30 mouse cellular contexts compared by ENCODE assay signal in the genomic region with DNA sequence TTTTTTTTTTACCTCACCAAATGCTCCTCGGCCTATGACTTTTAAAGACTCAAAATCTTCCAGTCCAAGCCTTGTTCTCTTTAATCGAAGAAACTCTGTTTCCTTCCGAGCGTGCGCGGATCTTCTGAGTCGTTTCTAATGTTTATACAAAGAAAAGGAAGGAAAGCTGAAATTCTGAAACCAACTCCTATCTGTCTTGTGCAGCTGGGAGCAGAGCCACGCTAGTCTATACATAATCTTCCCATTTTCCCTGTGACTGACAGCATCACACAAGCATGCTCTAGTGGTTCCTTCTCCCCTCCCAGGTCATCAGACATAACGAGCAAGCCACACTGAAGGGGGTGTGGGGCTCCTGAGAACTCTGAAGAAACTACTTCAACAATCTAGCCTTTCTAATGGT. TPM values are rescaled to one million over a fixed set of nuclear protein-coding genes. Genes with fewer than 3 reads are reported as not detected.
DNase-seq lines count a peak whose midpoint lies in the region; ATAC-seq and TF ChIP-seq lines count a peak whose summit lies in the region.
"Had no signal": no experiment of that assay in that cellular context is flagged by ENCODE, and none has a peak within 500 bp of the region (broad histone marks: within the 10 kb centered on the region; RNA-seq: fewer than 3 reads in every experiment).

No protein-coding gene starts in this region.

- no peak for DNase-seq in forebrain, embryonic 10.5 days (ENCODE audit: extremely low spot score, low spot score)
- DNase-seq in liver, embryonic 11.5 days (ENCODE audit: low spot score), result no peak
- no peak for DNase-seq in stomach, postnatal 0 days (ENCODE audit: low spot score)
- DNase-seq in layer of hippocampus, postnatal 25 days (ENCODE audit: extremely low spot score in 1 of 2, low spot score in 1 of 2), result no peak
- DNase-seq: adrenal gland, adult 8-10 months; cerebellum, adult 18-20 months; cerebellum, postnatal 25 days; embryo, embryonic 11 days; gastrocnemius, adult 2 months; heart, postnatal 14 days; kidney, adult 11 months; kidney, postnatal 4 days; lung, postnatal 10 days; midbrain, embryonic 14.5 days; thymus, postnatal 14 days had no signal

- 0 out of 2 replicates have a peak overlapping the region, but pooled peaks have one; percentile 61 for H3K27ac ChIP-seq in forebrain, embryonic 16.5 days (ENCODE audit: low read length)
- no peak overlapping the region for H3K27ac ChIP-seq in forebrain, embryonic 10.5 days
- H3K27ac ChIP-seq in liver, embryonic 15.5 days (replicated peaks), result 0 out of 2 replicates have a peak overlapping the region, but pooled peaks have one; percentile 25
- no peak overlapping the region for H3K27ac ChIP-seq in liver, embryonic 11.5 days (ENCODE audit: low read depth, low read length)
- H3K27ac ChIP-seq in stomach, embryonic 15.5 days, result peak overlapping the region; percentile 16; the same call in 1 of the 2 replicates
- no peak overlapping the region for H3K27ac ChIP-seq in stomach, postnatal 0 days (replicated peaks)
- H3K27ac ChIP-seq: embryonic facial prominence, embryonic 13.5 days; gastrocnemius, adult 2 months; hindbrain, embryonic 12.5 days; limb, embryonic 15.5 days had no signal

- no peak for TF ChIP-seq CTCF in stomach, postnatal 0 days (IDR thresholded peaks at IDR 0.05; ENCODE audit: low read depth)

- peaks cover 18% of the 10 kb centered on the region for H3K36me3 ChIP-seq in forebrain, embryonic 16.5 days (ENCODE audit: control insufficient read depth, insufficient read depth)
- H3K36me3 ChIP-seq in forebrain, embryonic 10.5 days (replicated peaks), result peaks cover 91% of the 10 kb centered on the region
- peaks cover 65% of the 10 kb centered on the region for H3K36me3 ChIP-seq in liver, embryonic 15.5 days (replicated peaks)
- peaks cover 16% of the 10 kb centered on the region for H3K36me3 ChIP-seq in liver, embryonic 11.5 days (ENCODE audit: control insufficient read depth, insufficient read depth, low read length)
- H3K36me3 ChIP-seq in stomach, embryonic 15.5 days, result peaks cover 31% of the 10 kb centered on the region
- H3K36me3 ChIP-seq in stomach, postnatal 0 days (ENCODE audit: control insufficient read depth, insufficient read depth, low read length), result peaks cover 14% of the 10 kb centered on the region; the same call in 1 of the 2 replicates

- WGBS in forebrain, embryonic 16.5 days, result 61% methylated on average over 9 of the region's 9 CpGs
- 87% methylated on average over 9 of the region's 9 CpGs for WGBS in forebrain, embryonic 10.5 days
- 69% methylated on average over 9 of the region's 9 CpGs for WGBS in liver, embryonic 15.5 days (ENCODE audit: insufficient replicate concordance)
- WGBS in liver, embryonic 11.5 days, result 74% methylated on average over 9 of the region's 9 CpGs
- WGBS in stomach, embryonic 15.5 days, result 58% methylated on average over 9 of the region's 9 CpGs
- WGBS in stomach, postnatal 0 days, result 54% methylated on average over 9 of the region's 9 CpGs

- no peak overlapping the region for H3K9ac ChIP-seq in forebrain, embryonic 16.5 days (replicated peaks; ENCODE audit: low read depth, low read length)
- H3K9ac ChIP-seq in liver, embryonic 15.5 days, result no peak overlapping the region
- H3K9ac ChIP-seq in liver, embryonic 11.5 days (ENCODE audit: low read depth, low read length), result no peak overlapping the region
- H3K9ac ChIP-seq in stomach, embryonic 15.5 days, result no peak overlapping the region
- H3K9ac ChIP-seq in stomach, postnatal 0 days (ENCODE audit: low read length), result no peak overlapping the region
- H3K9ac ChIP-seq: embryonic facial prominence, embryonic 13.5 days; hindbrain, embryonic 12.5 days; limb, embryonic 15.5 days had no signal

- TF ChIP-seq EP300 in stomach, postnatal 0 days (optimal IDR thresholded peaks at IDR 0.05), result no peak

- peaks cover 17% of the 10 kb centered on the region for H3K4me1 ChIP-seq in forebrain, embryonic 16.5 days (replicated peaks; ENCODE audit: control insufficient read depth, insufficient read depth, low read length)
- H3K4me1 ChIP-seq in forebrain, embryonic 10.5 days, result peaks cover 7% of the 10 kb centered on the region; the same call in 1 of the 2 replicates
- H3K4me1 ChIP-seq in liver, embryonic 15.5 days (replicated peaks), result 0 out of 2 replicates have a peak, but pooled peaks cover 5% of the 10 kb centered on the region
- no peaks in the 10 kb centered on the region for H3K4me1 ChIP-seq in liver, embryonic 11.5 days (replicated peaks; ENCODE audit: control insufficient read depth, insufficient read depth, low read length)
- no peaks in the 10 kb centered on the region for H3K4me1 ChIP-seq in stomach, embryonic 15.5 days
- H3K4me1 ChIP-seq in stomach, postnatal 0 days (replicated peaks; ENCODE audit: control insufficient read depth, insufficient read depth), result no peaks in the 10 kb centered on the region
- H3K4me1 ChIP-seq: embryonic facial prominence, embryonic 13.5 days; hindbrain, embryonic 12.5 days; limb, embryonic 15.5 days had no signal

- no peak overlapping the region for H3K4me3 ChIP-seq in forebrain, embryonic 16.5 days (replicated peaks; ENCODE audit: low read length)
- no peak overlapping the region for H3K4me3 ChIP-seq in forebrain, embryonic 10.5 days
- no peak overlapping the region for H3K4me3 ChIP-seq in liver, embryonic 15.5 days (replicated peaks)
- H3K4me3 ChIP-seq in liver, embryonic 11.5 days (ENCODE audit: low read depth, low read length), result no peak overlapping the region
- no peak overlapping the region for H3K4me3 ChIP-seq in stomach, embryonic 15.5 days (replicated peaks)
- H3K4me3 ChIP-seq in stomach, postnatal 0 days (ENCODE audit: low read depth, low read length), result no peak overlapping the region
- H3K4me3 ChIP-seq: embryonic facial prominence, embryonic 13.5 days; erythroblast, embryonic 14.5 days; gastrocnemius, adult 2 months; hindbrain, embryonic 12.5 days; limb, embryonic 15.5 days had no signal

- no peaks in the 10 kb centered on the region for H3K27me3 ChIP-seq in forebrain, embryonic 16.5 days (replicated peaks; ENCODE audit: control insufficient read depth, insufficient read depth, low read length)
- no peaks in the 10 kb centered on the region for H3K27me3 ChIP-seq in forebrain, embryonic 10.5 days (ENCODE audit: poor library complexity, severe bottlenecking)
- no peaks in the 10 kb centered on the region for H3K27me3 ChIP-seq in liver, embryonic 15.5 days
- no peaks in the 10 kb centered on the region for H3K27me3 ChIP-seq in liver, embryonic 11.5 days (replicated peaks; ENCODE audit: control insufficient read depth, insufficient read depth, low read length)
- no peaks in the 10 kb centered on the region for H3K27me3 ChIP-seq in stomach, embryonic 15.5 days (replicated peaks)
- no peaks in the 10 kb centered on the region for H3K27me3 ChIP-seq in stomach, postnatal 0 days (ENCODE audit: control insufficient read depth, insufficient read depth, low read length)
- H3K27me3 ChIP-seq: embryonic facial prominence, embryonic 13.5 days; hindbrain, embryonic 12.5 days; limb, embryonic 15.5 days had no signal

- no peaks in the 10 kb centered on the region for H3K9me3 ChIP-seq in forebrain, embryonic 16.5 days (ENCODE audit: control insufficient read depth, low read length)
- H3K9me3 ChIP-seq in forebrain, embryonic 10.5 days, result no peaks in the 10 kb centered on the region
- H3K9me3 ChIP-seq in liver, embryonic 15.5 days (replicated peaks), result no peaks in the 10 kb centered on the region
- no peaks in the 10 kb centered on the region for H3K9me3 ChIP-seq in liver, embryonic 11.5 days (ENCODE audit: control insufficient read depth, low read length)
- no peaks in the 10 kb centered on the region for H3K9me3 ChIP-seq in stomach, embryonic 15.5 days
- no peaks in the 10 kb centered on the region for H3K9me3 ChIP-seq in stomach, postnatal 0 days (ENCODE audit: control insufficient read depth, low read length)
- H3K9me3 ChIP-seq: embryonic facial prominence, embryonic 13.5 days; hindbrain, embryonic 12.5 days; limb, embryonic 15.5 days had no signal

- no peak overlapping the region for H3K4me2 ChIP-seq in forebrain, embryonic 16.5 days (ENCODE audit: low read length)
- no peak overlapping the region for H3K4me2 ChIP-seq in liver, embryonic 15.5 days
- no peak overlapping the region for H3K4me2 ChIP-seq in liver, embryonic 11.5 days
- no peak overlapping the region for H3K4me2 ChIP-seq in stomach, embryonic 15.5 days
- no peak overlapping the region for H3K4me2 ChIP-seq in stomach, postnatal 0 days (replicated peaks; ENCODE audit: low read depth)
- H3K4me2 ChIP-seq: embryonic facial prominence, embryonic 13.5 days; hindbrain, embryonic 12.5 days; limb, embryonic 15.5 days had no signal

- ATAC-seq in forebrain, embryonic 16.5 days, result no peak
- ATAC-seq in liver, embryonic 15.5 days (ENCODE audit: insufficient read depth), result no peak
- ATAC-seq in liver, embryonic 11.5 days (replicated peaks; ENCODE audit: low FRiP score), result no peak
- ATAC-seq in stomach, embryonic 15.5 days (ENCODE audit: insufficient read depth, low FRiP score, low read depth), result no peak
- ATAC-seq in stomach, postnatal 0 days (ENCODE audit: low FRiP score, low TSS enrichment), result no peak
- ATAC-seq: activated CD4-positive, CD25-positive, alpha-beta regulatory T cell, adult 4 months had no signal

RNA-seq across cellular contexts. Expression of a gene that starts 16.5 kb away (rescaled TPM):
- polyA plus RNA-seq in forebrain, embryonic 16.5 days (2015; fragmentation: Nextera tagmentation; extraction: Ambion mirVana), result 129 and 136 TPM in 2 replicates
- 117 and 119 TPM in 2 replicates for polyA plus RNA-seq in forebrain, embryonic 10.5 days (2016; fragmentation: Nextera tagmentation; extraction: Ambion mirVana)
- 41.7 and 46.7 TPM in 2 replicates for polyA plus RNA-seq in liver, embryonic 15.5 days (2015; fragmentation: Nextera tagmentation; extraction: Ambion mirVana)
- 83.3 and 90.1 TPM in 2 replicates for polyA plus RNA-seq in liver, embryonic 11.5 days (2014; fragmentation: Nextera tagmentation; extraction: Ambion mirVana)
- polyA plus RNA-seq in stomach, embryonic 15.5 days (2015; fragmentation: Nextera tagmentation; extraction: Ambion mirVana), result 98.3 and 106 TPM in 2 replicates
- 64.8 and 68.7 TPM in 2 replicates for polyA plus RNA-seq in stomach, postnatal 0 days (2015; fragmentation: Nextera tagmentation; extraction: Ambion mirVana)
- total RNA-seq in layer of hippocampus, postnatal 25 days (2021), result 10 to 100 TPM; 36.7 to 59.1 TPM

RNA-seq across cellular contexts. Expression of a gene that starts 39.5 kb away (rescaled TPM):
- 123 and 135 TPM in 2 replicates for polyA plus RNA-seq in forebrain, embryonic 16.5 days (2015; fragmentation: Nextera tagmentation; extraction: Ambion mirVana)
- 111 and 113 TPM in 2 replicates for polyA plus RNA-seq in forebrain, embryonic 10.5 days (2016; fragmentation: Nextera tagmentation; extraction: Ambion mirVana)
- 74.6 and 80.9 TPM in 2 replicates for polyA plus RNA-seq in liver, embryonic 15.5 days (2015; fragmentation: Nextera tagmentation; extraction: Ambion mirVana)
- polyA plus RNA-seq in liver, embryonic 11.5 days (2014; fragmentation: Nextera tagmentation; extraction: Ambion mirVana), result 75.2 and 89.2 TPM in 2 replicates
- 68.4 and 74.9 TPM in 2 replicates for polyA plus RNA-seq in stomach, embryonic 15.5 days (2015; fragmentation: Nextera tagmentation; extraction: Ambion mirVana)
- 37.6 and 38.3 TPM in 2 replicates for polyA plus RNA-seq in stomach, postnatal 0 days (2015; fragmentation: Nextera tagmentation; extraction: Ambion mirVana)
- total RNA-seq in layer of hippocampus, postnatal 25 days (2021), result 10 to 100 TPM; 67.1 to 75.4 TPM

RNA-seq across cellular contexts. Expression of a gene that starts 41.1 kb away (rescaled TPM):
- polyA plus RNA-seq in forebrain, embryonic 16.5 days (2015; fragmentation: Nextera tagmentation; extraction: Ambion mirVana), result 571 and 653 TPM in 2 replicates
- polyA plus RNA-seq in forebrain, embryonic 10.5 days (2016; fragmentation: Nextera tagmentation; extraction: Ambion mirVana), result 884 TPM in 2 replicates
- 204 and 215 TPM in 2 replicates for polyA plus RNA-seq in liver, embryonic 15.5 days (2015; fragmentation: Nextera tagmentation; extraction: Ambion mirVana)
- polyA plus RNA-seq in liver, embryonic 11.5 days (2014; fragmentation: Nextera tagmentation; extraction: Ambion mirVana), result 532 and 579 TPM in 2 replicates
- 518 and 524 TPM in 2 replicates for polyA plus RNA-seq in stomach, embryonic 15.5 days (2015; fragmentation: Nextera tagmentation; extraction: Ambion mirVana)
- 279 and 305 TPM in 2 replicates for polyA plus RNA-seq in stomach, postnatal 0 days (2015; fragmentation: Nextera tagmentation; extraction: Ambion mirVana)
- 100 to 1,000 TPM; 125 to 140 TPM for total RNA-seq in layer of hippocampus, postnatal 25 days (2021)

RNA-seq across cellular contexts. Expression of a gene that starts 47.6 kb away (rescaled TPM):
- not detected in 2 replicates for polyA plus RNA-seq in forebrain, embryonic 16.5 days (2015; fragmentation: Nextera tagmentation; extraction: Ambion mirVana)
- polyA plus RNA-seq in forebrain, embryonic 10.5 days (2016; fragmentation: Nextera tagmentation; extraction: Ambion mirVana), result not detected in 2 replicates
- 0.25 and 0.26 TPM in 2 replicates for polyA plus RNA-seq in liver, embryonic 15.5 days (2015; fragmentation: Nextera tagmentation; extraction: Ambion mirVana)
- 0.30 and 0.92 TPM in 2 replicates for polyA plus RNA-seq in liver, embryonic 11.5 days (2014; fragmentation: Nextera tagmentation; extraction: Ambion mirVana)
- 0.17 TPM in 1 of 2 replicates, not detected in the other for polyA plus RNA-seq in stomach, embryonic 15.5 days (2015; fragmentation: Nextera tagmentation; extraction: Ambion mirVana)
- polyA plus RNA-seq in stomach, postnatal 0 days (2015; fragmentation: Nextera tagmentation; extraction: Ambion mirVana), result 0.18 TPM in 1 of 2 replicates, not detected in the other
- not detected for total RNA-seq in layer of hippocampus, postnatal 25 days (2021)
- total RNA-seq: adrenal gland, adult 8-10 months; gastrocnemius, adult 2 months; gastrocnemius, postnatal 4 days; left cerebral cortex, adult 18-20 months; left cerebral cortex, postnatal 25 days; megakaryocyte-erythroid progenitor cell, adult 5-6 weeks had no signal
- polyA plus RNA-seq: embryonic facial prominence, embryonic 13.5 days; frontal cortex, adult 2 months; hindbrain, embryonic 12.5 days; limb, embryonic 15.5 days; midbrain, embryonic 14.5 days; neural tube, embryonic 11.5 days; small intestine, adult 2 months had no signal

Comparison
In these comparisons a context has a peak if more than half of its experiments do, and no peak if none do; other contexts are left out.
1. H3K27ac ChIP-seq: peak in forebrain, embryonic 16.5 days (single experiment), liver, embryonic 15.5 days (single experiment) and stomach, embryonic 15.5 days (single experiment); none in forebrain, embryonic 10.5 days (single experiment), liver, embryonic 11.5 days (single experiment) and stomach, postnatal 0 days (single experiment).